34 mouse cellular contexts compared by ENCODE assay signal in the genomic region with DNA sequence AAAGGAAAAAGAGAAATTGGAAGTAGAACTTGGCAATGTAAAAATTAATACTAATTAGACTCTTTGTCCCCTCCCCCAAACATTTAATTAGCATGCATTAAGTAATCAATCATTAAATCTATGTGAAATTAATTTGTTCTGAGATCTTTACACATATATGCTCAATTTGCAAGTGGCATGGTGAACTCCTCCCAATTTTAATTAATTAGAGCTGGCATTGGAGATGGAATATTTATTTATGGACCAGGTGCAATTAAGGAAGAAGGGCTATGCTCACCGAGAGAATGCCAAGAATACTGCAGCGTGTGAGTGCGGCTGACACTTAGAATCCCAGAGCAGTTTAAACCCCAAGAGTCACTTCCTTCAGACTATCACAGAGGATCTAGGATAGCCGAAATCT.
"Had no signal": no experiment of that assay in that cellular context is flagged by ENCODE, and none has a peak within 500 bp of the region (broad histone marks: within the 10 kb centered on the region; RNA-seq: fewer than 3 reads in every experiment).

No protein-coding gene starts in this region.

- H3K27ac ChIP-seq: heart, embryonic 13.5 days; heart, embryonic 15.5 days; hindbrain, embryonic 10.5 days; hindbrain, embryonic 12.5 days; hindbrain, embryonic 13.5 days; hindbrain, embryonic 14.5 days; hindbrain, embryonic 15.5 days; hindbrain, postnatal 0 days; intestine, embryonic 15.5 days; kidney, embryonic 15.5 days; kidney, postnatal 0 days; layer of hippocampus, adult 2 months; left cerebral cortex, adult 2 months had no signal

- ATAC-seq: hindbrain, embryonic 16.5 days; hindbrain, postnatal 0 days; inflammation-experienced regulatory T-cells, adult 6 months; intestine, embryonic 15.5 days; intestine, embryonic 16.5 days; intestine, postnatal 0 days had no signal

- DNase-seq: heart, postnatal 10 days; heart, postnatal 14 days; heart, postnatal 36 days; heart, postnatal 4 days; kidney, adult 11 months; kidney, adult 18-20 months; kidney, adult 2 months; kidney, adult 8-10 months; kidney, adult 9 months; kidney, postnatal 10 days; kidney, postnatal 14 days; kidney, postnatal 25 days; kidney, postnatal 36 days; kidney, postnatal 4 days; layer of hippocampus, adult 9-11 months; layer of hippocampus, postnatal 36 days had no signal

- H3K4me3 ChIP-seq: heart, embryonic 12.5 days; heart, embryonic 13.5 days; heart, embryonic 15.5 days; hindbrain, embryonic 10.5 days; hindbrain, embryonic 12.5 days; hindbrain, embryonic 13.5 days; hindbrain, embryonic 15.5 days; intestine, embryonic 15.5 days; kidney, embryonic 15.5 days; layer of hippocampus, adult 2 months; left cerebral cortex, adult 2 months had no signal

- H3K4me2 ChIP-seq: heart, embryonic 12.5 days; heart, embryonic 13.5 days; heart, embryonic 15.5 days; hindbrain, embryonic 12.5 days; hindbrain, embryonic 13.5 days; intestine, embryonic 15.5 days; kidney, embryonic 15.5 days had no signal

- H3K4me1 ChIP-seq: intestine, embryonic 15.5 days had no signal

- H3K36me3 ChIP-seq: heart, embryonic 12.5 days; heart, embryonic 13.5 days; heart, embryonic 15.5 days; hindbrain, embryonic 10.5 days; hindbrain, embryonic 12.5 days; hindbrain, embryonic 13.5 days; hindbrain, embryonic 15.5 days; intestine, embryonic 15.5 days; kidney, embryonic 15.5 days had no signal

- H3K9me3 ChIP-seq: heart, embryonic 12.5 days; heart, embryonic 13.5 days; heart, embryonic 15.5 days; hindbrain, embryonic 10.5 days; hindbrain, embryonic 12.5 days; hindbrain, embryonic 13.5 days; hindbrain, embryonic 15.5 days; intestine, embryonic 15.5 days; kidney, embryonic 15.5 days had no signal

- H3K9ac ChIP-seq: heart, embryonic 12.5 days; heart, embryonic 13.5 days; heart, embryonic 15.5 days; hindbrain, embryonic 12.5 days; hindbrain, embryonic 14.5 days; intestine, embryonic 15.5 days; kidney, embryonic 15.5 days had no signal

- H3K27me3 ChIP-seq: hindbrain, embryonic 12.5 days; hindbrain, embryonic 13.5 days; hindbrain, embryonic 15.5 days; intestine, embryonic 15.5 days; kidney, embryonic 15.5 days had no signal
